Mouse (Mus musculus) midbrain, embryonic 12.5 days (tissue): ENCODE data around the gene Ttn. TPM values are rescaled to one million over a fixed set of nuclear protein-coding genes. Genes with fewer than 3 reads are reported as not detected.

Experiments
- ATAC-seq: fragments of 200-750 bp; cut with Nextera tagmentation; 2 replicates; pipeline ENCODE4 v1.8.0; 2017; ENCODE audit warnings: low read depth, moderate TSS enrichment, moderate library complexity; ENCODE audit not compliant: low FRiP score
- H3K27ac ChIP-seq: fragments of 300-500 bp; sonication (generic); replicated peaks from 2 replicates; pipeline ENCODE4 v1.5.1; 2016; ENCODE audit warnings: mild to moderate bottlenecking
- H3K27me3 ChIP-seq: fragments of 300-500 bp; sonication (generic); 2 replicates; pipeline ENCODE4 v1.6.1; 2016; ENCODE audit warnings: mild to moderate bottlenecking
- H3K36me3 ChIP-seq: fragments of 300-500 bp; sonication (generic); 2 replicates; pipeline ENCODE4 v1.6.1; 2016
- H3K4me1 ChIP-seq: fragments of 300-500 bp; sonication (generic); 2 replicates; pipeline ENCODE4 v1.6.1; 2016
- H3K4me2 ChIP-seq: fragments of 300-500 bp; sonication (generic); replicated peaks from 2 replicates; pipeline ENCODE4 v1.6.1; 2016; ENCODE audit warnings: mild to moderate bottlenecking, moderate library complexity
- H3K4me3 ChIP-seq: fragments of 300-500 bp; sonication (generic); 2 replicates; pipeline ENCODE4 v1.5.1; 2016; ENCODE audit warnings: mild to moderate bottlenecking
- H3K9ac ChIP-seq: fragments of 300-500 bp; sonication (generic); replicated peaks from 2 replicates; pipeline ENCODE4 v1.6.1; 2016; ENCODE audit warnings: mild to moderate bottlenecking, moderate library complexity
- H3K9me3 ChIP-seq: fragments of 300-500 bp; sonication (generic); 2 replicates; pipeline ENCODE4 v1.6.1; 2016; ENCODE audit warnings: mild to moderate bottlenecking
- WGBS: fragments of 180-500 bp; shearing (Covaris S2); methylation state at CpG from one replicate; pipeline ENCODE4 v1.1.7; 2016; 5-methylcytosine and 5-hydroxymethylcytosine counted together
- polyA plus RNA-seq: library from polyadenylated mRNA; unstranded; fragments of >200 nt; fragmentation: Nextera tagmentation; extraction: Ambion mirVana; gene quantifications from 2 replicates; pipeline ENCODE4 v1.2.1, GENCODE M21; 2016

Gene Ttn
- polyA plus RNA-seq, 1 experiment from 2014 or later, result 0.52 TPM

DNA sequence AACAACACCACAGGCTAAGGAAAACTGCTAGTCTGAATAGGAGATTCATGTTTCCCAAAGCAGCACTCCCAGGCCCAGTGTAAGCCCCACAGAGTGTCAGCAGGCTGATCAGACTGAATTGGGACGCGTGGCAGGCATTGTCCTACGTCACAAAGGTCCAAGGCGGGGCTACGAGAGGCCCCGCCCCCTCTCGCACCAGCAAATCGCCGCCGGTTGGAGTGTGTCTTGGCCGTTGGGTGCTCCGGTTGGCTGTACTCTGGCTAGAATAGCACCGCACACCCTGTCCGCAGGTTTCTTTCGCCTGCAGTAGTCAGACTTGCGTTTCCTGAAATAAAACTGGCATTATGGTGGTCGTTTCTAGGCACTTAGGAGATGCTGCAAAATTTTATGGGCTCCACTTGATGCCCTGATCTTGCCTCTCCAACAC lies 309.4 kb downstream of the Ttn start, which contains the start of gene Fkbp7:
TSS of gene Fkbp7 (minus strand) at position 151 of the 427 bp plus-strand sequence.
- peak; percentile 91 for ATAC-seq
- no peaks in the 10 kb centered on the region for H3K9me3 ChIP-seq
- no peaks in the 10 kb centered on the region for H3K27me3 ChIP-seq
- peaks cover 17% of the 10 kb centered on the region for H3K4me1 ChIP-seq
- H3K4me2 ChIP-seq, result peak within 1 kb of the TSS; percentile 57
- under 1% methylated on average over 17 of the region's 17 CpGs for WGBS
- H3K4me3 ChIP-seq, result peak within 1 kb of the TSS; percentile 43
- peak within 1 kb of the TSS; percentile 51 for H3K9ac ChIP-seq
- peak within 1 kb of the TSS; percentile 62 for H3K27ac ChIP-seq
- H3K36me3 ChIP-seq, result no peaks in the 10 kb centered on the region

GRCm38 (mm10) chr2:76672134-76672745 lies 310.1 kb downstream of the Ttn start:
- no peak for ATAC-seq
- no peaks in the 10 kb centered on the region for H3K9me3 ChIP-seq
- 46% methylated on average over 9 of the region's 9 CpGs for WGBS
- no peaks in the 10 kb centered on the region for H3K36me3 ChIP-seq
- peak overlapping the region; percentile 62 for H3K27ac ChIP-seq
- peak overlapping the region; percentile 51 for H3K9ac ChIP-seq
- peak overlapping the region; percentile 57 for H3K4me2 ChIP-seq
- H3K4me1 ChIP-seq, result peaks cover 17% of the 10 kb centered on the region
- H3K27me3 ChIP-seq, result no peaks in the 10 kb centered on the region
- H3K4me3 ChIP-seq, result peak overlapping the region; percentile 43

GRCm38 (mm10) chr2:76671641-76672040 lies 310.7 kb downstream of the Ttn start:
- 88% methylated on average over 6 of the region's 6 CpGs for WGBS
- no peak overlapping the region for H3K9ac ChIP-seq
- peak overlapping the region; percentile 43 for H3K4me3 ChIP-seq
- H3K27me3 ChIP-seq, result no peaks in the 10 kb centered on the region
- no peak for ATAC-seq
- H3K9me3 ChIP-seq, result no peaks in the 10 kb centered on the region
- peak overlapping the region; percentile 57 for H3K4me2 ChIP-seq
- no peak overlapping the region for H3K27ac ChIP-seq
- peaks cover 13% of the 10 kb centered on the region for H3K4me1 ChIP-seq
- H3K36me3 ChIP-seq, result no peaks in the 10 kb centered on the region

DNA sequence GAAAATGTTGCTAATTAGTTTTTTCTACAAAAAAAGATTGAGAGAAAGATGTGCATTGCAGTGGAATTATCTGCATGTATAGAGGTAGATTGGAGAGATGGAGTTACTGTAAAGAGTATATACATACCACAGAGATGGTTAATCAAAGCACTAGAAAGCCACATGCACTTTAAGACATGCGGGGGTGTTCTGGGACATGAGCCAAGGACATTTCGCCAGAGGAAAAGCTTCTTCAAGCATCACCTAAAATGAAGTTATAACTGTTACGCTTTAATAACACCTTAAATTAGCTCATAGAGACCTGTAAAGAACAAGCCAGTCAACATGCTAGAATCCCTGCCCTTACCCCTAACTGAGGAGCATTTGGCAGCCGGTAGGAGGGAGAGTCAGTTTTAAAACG lies 315.1 kb downstream of the Ttn start:
- Histone ChIP-seq H3K9me3 (no peaks in the 10 kb centered on the region), H3K4me1 (no peaks in the 10 kb centered on the region; the same call in 1 of the 2 replicates), H3K36me3 (peaks cover 26% of the 10 kb centered on the region), H3K4me2 (no peak overlapping the region), H3K4me3 (no peak overlapping the region), H3K9ac (no peak overlapping the region), H3K27me3 (no peaks in the 10 kb centered on the region), H3K27ac (no peak overlapping the region)
- no peak for ATAC-seq
- WGBS, result 88% methylated on average over 5 of the region's 5 CpGs

DNA sequence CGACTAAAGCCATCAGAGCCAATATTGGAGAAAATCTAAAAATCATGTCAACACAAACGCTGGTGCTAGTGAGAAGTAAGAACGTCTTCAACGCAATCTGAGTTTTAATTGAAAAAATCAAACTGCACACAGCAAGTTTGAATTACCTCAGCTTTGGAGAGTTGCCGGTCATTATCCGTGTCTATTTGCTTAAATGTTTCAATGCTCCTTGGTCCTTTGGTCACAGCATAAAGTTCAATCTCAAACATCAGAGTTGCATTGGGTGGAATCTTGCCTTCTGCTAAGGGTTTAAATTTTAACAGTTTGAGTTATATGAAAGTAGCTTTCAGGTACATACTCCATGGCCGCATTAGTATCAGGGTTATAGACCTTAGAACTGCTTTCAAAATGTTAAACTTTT lies 316.8 kb downstream of the Ttn start:
- no peak for ATAC-seq
- Histone ChIP-seq H3K4me3 (no peak overlapping the region), H3K36me3 (peaks cover 32% of the 10 kb centered on the region), H3K27me3 (no peaks in the 10 kb centered on the region), H3K9me3 (no peaks in the 10 kb centered on the region), H3K27ac (no peak overlapping the region), H3K4me1 (no peaks in the 10 kb centered on the region), H3K4me2 (no peak overlapping the region), H3K9ac (no peak overlapping the region)
- 95% methylated on average over 7 of the region's 7 CpGs for whole genome bisulfite sequencing

- 57% methylated on average over 6 of the region's 8 CpGs for WGBS
These were observed 322.9 kb downstream of the Ttn start for GRCm38 (mm10) chr2:76659419-76659818.

GRCm38 (mm10) chr2:76658551-76658950 lies 323.8 kb downstream of the Ttn start:
- WGBS, result 84% methylated on average over 13 of the region's 13 CpGs
- Histone ChIP-seq H3K4me2 (no peak overlapping the region), H3K9ac (no peak overlapping the region), H3K36me3 (peaks cover 14% of the 10 kb centered on the region), H3K9me3 (no peaks in the 10 kb centered on the region), H3K27ac (no peak overlapping the region), H3K27me3 (no peaks in the 10 kb centered on the region), H3K4me1 (no peaks in the 10 kb centered on the region), H3K4me3 (no peak overlapping the region)
- ATAC-seq, result no peak

More at GRCm38 (mm10) chr2:76659419-76659818, 322.9 kb downstream of the Ttn start:
- Histone ChIP-seq H3K4me1 (no peaks in the 10 kb centered on the region), H3K27me3 (no peaks in the 10 kb centered on the region), H3K36me3 (peaks cover 19% of the 10 kb centered on the region), H3K4me2 (no peak overlapping the region), H3K9me3 (no peaks in the 10 kb centered on the region), H3K9ac (no peak overlapping the region), H3K4me3 (no peak overlapping the region), H3K27ac (no peak overlapping the region)
- no peak for ATAC-seq

DNA sequence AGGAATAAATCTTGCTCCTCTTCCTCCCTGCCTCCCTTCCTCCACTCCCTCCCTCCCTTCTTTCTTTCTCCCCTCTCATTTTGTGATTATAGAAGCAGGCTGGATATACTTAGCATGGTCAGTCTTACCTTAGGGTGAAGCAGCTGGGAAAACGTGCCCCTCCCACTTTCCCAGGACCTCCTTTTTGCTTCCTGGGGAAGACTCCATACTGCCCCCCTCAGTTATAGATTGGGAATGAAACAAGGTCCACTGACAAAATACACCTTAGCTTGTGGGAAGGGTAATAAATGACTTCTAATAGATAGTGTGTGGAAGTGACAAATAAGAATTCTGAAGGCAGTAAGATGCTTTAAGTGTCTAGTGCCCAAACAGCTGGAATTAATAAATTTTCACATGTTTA lies 326.4 kb downstream of the Ttn start:
- ATAC-seq, result no peak
- Histone ChIP-seq H3K4me2 (no peak overlapping the region), H3K36me3 (no peaks in the 10 kb centered on the region), H3K27me3 (no peaks in the 10 kb centered on the region), H3K4me3 (no peak overlapping the region), H3K27ac (no peak overlapping the region), H3K4me1 (no peaks in the 10 kb centered on the region), H3K9ac (no peak overlapping the region), H3K9me3 (0 out of 2 replicates have a peak, but pooled peaks cover 2% of the 10 kb centered on the region)
- WGBS, result 9% methylated on average over 1 of the region's 1 CpGs

DNA sequence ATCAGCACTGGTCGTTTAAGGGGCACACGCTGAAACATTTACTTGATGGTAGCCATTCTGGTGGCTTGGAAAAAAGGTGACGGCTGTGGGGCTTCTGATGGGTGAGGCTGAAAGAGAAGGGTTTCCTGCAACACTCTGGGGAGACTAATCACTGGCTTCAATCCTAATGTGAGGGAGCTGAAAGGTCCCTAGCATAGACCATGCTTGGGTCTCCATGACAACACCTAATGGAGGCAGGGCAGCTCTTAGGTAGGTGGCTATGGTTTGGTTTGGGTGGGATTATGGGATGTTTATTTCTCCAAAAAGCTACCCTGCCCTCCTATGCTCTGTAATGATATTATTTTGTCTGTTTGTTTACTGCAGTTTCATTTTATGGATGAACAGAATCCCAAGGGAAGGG lies 326.9 kb downstream of the Ttn start:
- 86% methylated on average over 3 of the region's 3 CpGs for WGBS

DNA sequence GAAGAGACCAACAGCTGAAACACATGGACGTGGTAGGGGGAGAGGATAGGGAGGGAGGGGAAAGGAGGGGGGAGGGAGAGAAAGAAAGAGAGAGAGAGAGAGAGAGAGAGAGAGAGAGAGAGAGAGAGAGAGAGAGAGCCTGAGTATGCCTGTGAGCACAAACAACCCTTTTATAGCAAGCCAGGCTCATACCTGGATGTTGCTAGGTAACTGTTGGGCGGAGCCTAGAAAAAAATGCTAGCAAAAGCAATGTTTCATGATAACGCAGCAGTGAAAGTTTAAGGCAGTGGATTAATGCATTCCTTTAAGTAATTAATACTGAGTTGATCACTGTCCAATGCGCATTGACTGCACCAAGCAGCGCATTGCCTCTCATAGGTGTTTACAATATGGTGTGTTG lies 327.7 kb downstream of the Ttn start:
- 81% methylated on average over 5 of the region's 5 CpGs for WGBS
- ATAC-seq, result no peak

More for the DNA sequence above, 326.9 kb downstream of the Ttn start:
- no peak for ATAC-seq
- H3K4me1 ChIP-seq, result no peaks in the 10 kb centered on the region
- no peak overlapping the region for H3K9ac ChIP-seq
- 0 out of 2 replicates have a peak, but pooled peaks cover 2% of the 10 kb centered on the region for H3K9me3 ChIP-seq
- H3K27me3 ChIP-seq, result no peaks in the 10 kb centered on the region
- no peaks in the 10 kb centered on the region for H3K36me3 ChIP-seq
- no peak overlapping the region for H3K4me2 ChIP-seq
- H3K27ac ChIP-seq, result no peak overlapping the region
- no peak overlapping the region for H3K4me3 ChIP-seq

More for the DNA sequence above, 327.7 kb downstream of the Ttn start:
- Histone ChIP-seq H3K27me3 (no peaks in the 10 kb centered on the region), H3K4me3 (no peak overlapping the region), H3K9ac (no peak overlapping the region), H3K36me3 (no peaks in the 10 kb centered on the region), H3K27ac (no peak overlapping the region), H3K4me1 (no peaks in the 10 kb centered on the region), H3K4me2 (no peak overlapping the region), H3K9me3 (0 out of 2 replicates have a peak, but pooled peaks cover 2% of the 10 kb centered on the region)
